Mouse (Mus musculus): ENCODE results near the gene Plcz1. TPM values are rescaled to one million over a fixed set of nuclear protein-coding genes. Genes with fewer than 3 reads are reported as not detected.

Gene Plcz1
- polyA plus RNA-seq, 1 experiment: 0.05 TPM

- WGBS: 83% methylated on average over 8 of the region's 8 CpGs
- TF ChIP-seq CTCF (IDR thresholded peaks at IDR 0.05; ENCODE audit: borderline replicate concordance, insufficient read depth, low read depth, low read length) (no peak), POLR2A (IDR thresholded peaks at IDR 0.05; ENCODE audit: borderline replicate concordance, insufficient read depth, low read length) (no peak)
- no peak for DNase-seq
- Histone ChIP-seq H3K27me3 (ENCODE audit: control insufficient read depth, insufficient read depth, low read length) (no peaks in the 10 kb centered on the region), H3K4me1 (ENCODE audit: control insufficient read depth, insufficient read depth, low read length) (no peaks in the 10 kb centered on the region), H3K27ac (ENCODE audit: insufficient read depth, low read length) (no peak overlapping the region), H3K4me3 (replicated peaks; ENCODE audit: insufficient read depth, low read depth, low read length) (no peak overlapping the region)
Measured at GRCm38 (mm10) chr6:139947106-139947879, 94.0 kb downstream of the Plcz1 start.

Other genes starting within 250 kb of the Plcz1 start
- gene Capza3, start 205 bp downstream of the Plcz1 start, polyA plus RNA-seq (2012; rRNA removed): not detected in 2 replicates

Data from cerebellum, adult 2 months (tissue).